Mouse (Mus musculus) right cerebral cortex, postnatal 4 days (tissue): Measurements from ENCODE around the gene Pot1a.

ENCODE experiments used
- DNase-seq: peaks from one replicate; pipeline ENCODE4 v3.0.0-alpha.2; 2022

Gene Pot1a

DNA sequence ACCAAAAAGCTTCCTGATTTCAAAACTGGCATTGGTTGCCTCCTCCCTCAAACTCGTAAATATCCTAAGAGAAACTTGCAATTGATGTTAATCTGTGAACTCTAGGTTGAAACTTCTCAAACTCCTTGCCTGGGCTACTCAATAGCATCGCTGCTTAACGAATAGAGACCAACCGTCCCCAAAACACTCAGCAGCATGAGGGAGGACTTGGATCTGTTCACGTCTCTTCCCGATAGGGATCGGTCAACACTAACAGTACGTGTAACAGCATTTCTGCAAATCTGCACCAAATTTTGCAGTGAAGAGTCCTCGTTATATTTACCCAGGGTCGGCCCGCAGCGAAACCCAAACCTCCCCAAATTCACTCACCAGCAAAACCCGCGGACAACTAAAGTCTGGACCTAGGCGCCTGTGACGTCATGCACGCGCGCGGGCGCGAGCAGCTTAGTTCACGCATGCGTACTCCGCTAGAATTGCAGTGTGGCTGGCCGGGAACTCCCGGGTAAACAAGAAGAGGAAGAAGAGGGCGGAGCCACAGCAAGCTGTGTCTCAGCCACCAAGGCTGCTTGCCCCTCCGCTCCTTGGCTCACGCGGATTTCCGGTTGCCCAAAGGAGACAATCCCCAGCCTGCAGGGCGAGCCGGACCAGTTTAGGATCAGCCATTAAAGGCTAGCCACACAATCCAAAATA is at the start of gene Pot1a:
Pot1a (minus strand) TSS at position 441 of the 690 bp plus-strand sequence.
- peak; percentile 96 for DNase-seq

DNA sequence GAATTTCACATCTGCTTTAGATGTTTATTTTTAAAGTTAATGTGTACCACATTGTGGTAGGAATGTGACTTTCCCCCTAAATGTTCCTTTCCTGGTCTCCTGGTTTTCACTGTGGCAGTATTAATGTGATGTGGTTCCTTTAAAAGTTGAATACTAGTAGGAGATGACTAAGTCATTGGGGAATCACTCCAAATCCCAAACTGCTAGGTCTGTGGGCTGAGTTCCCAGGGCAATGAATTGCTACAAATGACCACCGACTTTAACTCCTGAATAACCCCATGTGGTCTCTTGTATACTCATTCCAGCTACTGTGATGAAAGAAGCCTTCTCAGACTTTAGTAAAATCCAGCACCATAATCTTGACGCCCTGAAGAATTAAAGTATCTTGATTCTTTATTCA is 27.2 kb upstream of the Pot1a start:
- DNase-seq: no peak

DNA sequence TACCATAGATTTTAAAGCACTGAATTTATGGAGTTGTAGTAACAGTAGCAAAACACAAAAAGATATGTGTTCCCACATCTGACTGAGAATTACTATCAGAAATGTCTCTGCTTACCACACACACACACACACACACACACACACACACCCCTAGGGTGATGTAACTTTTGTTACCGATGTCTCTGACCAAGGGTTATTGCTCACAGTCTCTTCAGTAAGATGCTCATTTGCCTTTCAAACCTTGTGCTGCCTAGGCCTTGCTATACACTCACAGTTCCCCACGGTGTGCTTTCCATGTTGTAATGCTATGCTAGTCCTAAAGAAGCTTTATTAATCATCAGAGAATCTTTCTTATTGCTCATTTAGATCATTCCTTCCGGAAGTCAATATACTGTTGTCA is 3.0 kb downstream of the Pot1a start:
- DNase-seq: no peak

DNA sequence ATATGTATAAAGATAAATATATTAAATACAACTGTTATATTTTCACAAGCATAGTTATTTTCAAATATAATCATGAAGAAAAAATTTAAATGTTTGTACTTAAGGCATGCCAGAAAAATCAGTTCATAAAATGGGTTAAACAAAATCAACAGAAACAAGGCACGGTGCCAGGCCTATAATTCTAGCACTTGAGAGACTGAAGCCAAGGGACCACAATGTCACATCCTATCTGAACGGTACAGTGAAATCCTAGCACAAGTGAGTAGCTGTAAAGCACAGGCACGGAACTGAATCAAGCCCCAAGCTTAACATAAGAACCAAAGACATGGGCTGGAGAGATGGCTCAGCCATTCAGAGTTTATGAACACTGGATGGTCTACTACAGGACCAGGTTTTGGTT is 6.8 kb downstream of the Pot1a start:
- DNase-seq: no peak

DNA sequence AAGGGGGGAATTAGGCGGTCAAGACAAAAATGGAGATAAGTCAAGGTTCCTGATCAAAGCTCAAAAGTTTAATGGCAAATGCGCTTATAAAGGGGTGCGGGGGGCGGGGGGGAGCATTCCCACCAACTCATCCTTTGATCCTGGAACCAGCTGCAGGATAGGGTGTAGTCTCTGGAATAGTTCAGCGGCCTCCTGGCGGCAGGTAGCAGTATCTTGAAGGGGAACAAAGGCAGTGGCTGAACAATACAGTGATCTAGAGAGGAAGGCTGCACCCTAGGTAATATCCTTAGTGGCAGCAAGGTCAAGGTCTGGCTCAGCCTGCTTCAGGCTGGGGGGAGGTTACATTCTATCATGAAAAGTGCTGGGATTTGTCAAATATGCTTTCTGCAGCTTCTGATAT is 7.8 kb downstream of the Pot1a start:
- no peak for DNase-seq

DNA sequence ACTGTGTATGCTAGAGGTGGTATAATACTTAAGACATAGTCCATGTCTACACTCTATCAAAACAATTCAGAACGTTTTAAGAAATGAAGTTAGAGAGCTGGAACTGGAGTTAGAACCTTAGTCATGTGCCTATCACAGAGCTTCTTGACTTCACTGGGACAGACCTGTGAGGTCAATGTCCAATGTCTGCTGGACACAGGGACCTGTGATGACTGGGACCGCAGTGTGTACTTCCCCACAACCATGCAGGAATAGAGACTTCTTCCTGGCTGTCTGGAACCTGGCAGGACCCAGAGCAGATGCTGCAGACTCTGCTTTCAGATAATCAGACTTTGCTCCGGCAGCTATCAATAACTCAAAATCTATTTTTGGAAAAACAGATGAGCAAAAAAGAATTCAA is 40.8 kb downstream of the Pot1a start:
- DNase-seq: no peak

DNA sequence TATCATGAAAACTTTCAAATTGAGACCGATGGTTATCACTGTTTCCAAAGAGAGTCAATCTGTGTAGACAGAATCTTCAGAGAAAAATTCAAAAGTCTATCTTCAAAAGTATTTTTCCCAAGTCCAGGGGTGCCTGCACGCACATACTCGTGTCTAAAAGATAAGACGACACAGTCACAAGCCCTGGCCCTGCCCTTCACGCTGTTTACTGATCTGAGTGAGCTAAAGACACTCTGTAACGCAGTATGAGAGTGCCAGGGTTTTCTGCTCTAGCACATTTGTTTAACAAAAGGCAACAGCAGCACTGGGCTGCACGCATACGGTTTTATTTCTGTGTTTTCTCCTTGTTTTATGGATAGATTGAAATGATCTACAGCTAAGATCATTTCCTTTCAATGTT is 41.5 kb downstream of the Pot1a start:
- DNase-seq: no peak

DNA sequence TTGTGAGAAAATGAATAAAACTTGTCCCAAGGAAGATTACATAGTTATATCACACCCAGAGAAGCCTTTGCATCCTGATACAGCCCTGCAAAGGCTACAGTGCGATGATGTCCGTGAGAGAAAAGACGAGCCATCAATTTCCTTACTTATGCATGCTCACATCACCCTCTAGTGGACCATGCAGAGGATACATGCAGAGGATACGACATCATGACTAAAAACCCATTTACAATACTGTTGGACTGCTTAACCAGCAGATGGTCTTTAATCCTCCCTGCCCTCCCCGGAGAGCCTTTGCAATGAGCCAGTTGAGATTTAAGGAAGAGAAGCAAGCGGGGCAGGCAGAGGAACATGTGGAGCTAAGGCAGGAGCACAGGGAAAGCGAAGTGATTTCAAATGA is 42.0 kb downstream of the Pot1a start:
- DNase-seq: peak; percentile 20

DNA sequence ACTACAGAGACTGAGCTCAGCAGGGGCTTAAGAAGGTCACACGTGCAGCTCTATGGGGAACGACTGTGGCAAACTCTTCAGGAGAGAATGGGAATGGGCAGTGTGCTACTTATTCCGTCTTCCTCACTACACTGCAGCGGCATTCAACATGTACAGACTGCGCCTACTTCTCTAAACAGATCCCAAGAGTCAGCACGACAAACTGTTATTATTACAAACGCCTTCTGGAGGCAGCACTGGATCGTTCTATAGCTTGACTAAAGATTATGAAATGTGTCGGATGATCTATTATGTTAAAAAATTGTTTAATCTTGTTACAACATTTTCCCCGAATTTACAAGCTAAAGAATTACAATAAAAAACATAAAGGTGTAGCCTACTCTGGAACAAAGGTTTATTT is 42.8 kb downstream of the Pot1a start:
- no peak for DNase-seq

DNA sequence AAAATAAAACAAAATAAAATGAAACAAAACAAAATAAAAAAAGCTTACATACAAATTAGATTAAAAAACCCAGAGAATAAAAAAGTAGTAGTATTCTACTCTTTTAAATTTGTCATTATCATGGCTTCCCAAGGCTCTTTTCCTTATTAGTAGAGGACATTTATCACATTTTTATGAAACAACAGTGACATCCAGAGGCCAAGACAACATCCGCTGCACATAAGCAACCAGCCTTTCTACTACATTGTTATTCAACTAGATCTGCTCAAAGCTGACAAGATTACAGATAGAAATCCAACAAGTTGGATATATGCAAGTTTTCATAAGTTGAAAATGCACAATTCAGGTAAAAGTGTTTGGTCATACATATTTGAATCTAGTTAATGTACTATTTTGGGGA is 56.4 kb downstream of the Pot1a start:
- DNase-seq: no peak

DNA sequence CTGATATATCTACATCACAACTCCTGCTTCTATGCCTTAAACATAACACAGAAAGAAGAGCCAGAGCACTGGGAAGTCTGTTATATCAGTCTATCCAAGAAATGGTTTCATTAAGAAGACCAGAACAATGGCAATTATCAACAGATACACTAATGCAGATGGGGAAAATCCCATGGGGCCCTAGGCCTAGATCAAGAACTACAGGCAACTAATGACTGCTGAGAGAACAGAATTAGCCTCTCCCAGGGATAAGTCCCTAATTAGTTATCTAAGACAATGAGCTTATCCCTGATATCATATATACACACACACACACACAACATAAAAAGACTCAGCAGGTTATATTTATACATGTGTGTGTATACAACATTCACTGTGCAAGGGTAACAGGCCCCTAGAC is 72.5 kb downstream of the Pot1a start:
- no peak for DNase-seq

DNA sequence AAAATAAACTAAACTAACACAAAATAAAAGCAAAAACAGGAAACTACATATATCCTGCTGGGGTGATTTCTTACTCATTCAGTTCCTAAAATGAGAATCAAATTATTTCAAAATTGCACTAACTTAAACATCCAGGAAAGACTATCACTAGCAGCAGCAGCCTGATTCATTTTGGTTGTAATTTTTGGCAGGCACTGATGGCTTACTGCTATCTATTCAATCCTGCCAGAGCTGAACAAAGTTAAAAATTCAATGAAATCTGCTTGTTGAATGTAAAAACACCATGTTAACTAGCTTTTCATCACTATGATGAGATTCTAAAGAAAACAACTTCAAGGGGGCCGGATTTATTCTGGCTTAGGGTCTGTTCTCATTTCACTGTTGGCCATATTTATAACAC is 82.5 kb downstream of the Pot1a start:
- DNase-seq: no peak

DNA sequence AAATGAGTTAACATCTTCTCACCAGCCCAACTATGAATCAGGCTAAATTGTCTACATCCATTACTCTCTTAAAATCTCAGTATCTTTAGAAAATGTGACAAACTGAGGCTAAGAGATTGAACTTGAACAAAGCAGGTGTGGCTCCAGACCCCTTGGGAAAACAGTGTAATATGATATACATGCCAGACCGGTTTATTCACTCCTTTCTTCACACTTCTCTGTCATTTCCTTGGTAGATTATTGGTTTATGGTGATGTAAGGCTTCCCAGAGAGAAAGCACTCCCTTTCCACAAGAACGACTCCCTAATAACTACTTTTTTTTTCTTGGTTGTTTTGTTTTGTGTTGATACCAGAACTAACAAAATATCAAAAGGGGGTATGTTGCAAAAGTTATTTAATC is 98.4 kb downstream of the Pot1a start:
- no peak for DNase-seq

DNA sequence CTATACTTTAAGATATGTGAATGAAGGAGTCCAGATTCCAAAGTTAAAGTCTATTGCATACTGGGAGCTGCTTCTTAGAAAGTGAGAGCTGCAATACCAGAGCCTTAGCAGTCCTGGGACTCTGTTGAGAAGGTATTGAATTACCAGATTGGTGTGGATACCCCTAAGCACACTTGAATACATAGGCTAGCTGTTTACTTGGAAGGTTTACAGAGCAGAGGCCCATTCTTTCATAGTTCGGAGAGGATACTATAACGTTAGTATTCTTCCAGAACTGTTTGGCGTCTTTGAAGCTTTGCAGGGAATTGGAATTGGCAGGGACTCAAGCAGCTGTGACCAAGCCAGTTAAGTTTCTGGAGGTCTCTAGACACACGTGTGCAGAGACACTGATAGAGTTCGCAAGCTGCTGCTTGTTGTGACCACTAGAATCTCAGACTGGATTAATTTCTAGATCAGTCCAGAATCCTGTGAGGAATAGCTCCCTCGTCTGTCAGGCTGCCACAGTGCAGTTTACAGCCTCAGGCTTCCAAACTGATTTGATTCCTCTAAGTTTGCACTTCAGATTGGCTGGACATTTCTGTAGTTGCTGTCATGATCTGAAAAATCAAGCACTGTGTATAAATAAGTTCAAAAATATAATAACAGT is 99.7 kb downstream of the Pot1a start:
- DNase-seq: peak; percentile 61

DNA sequence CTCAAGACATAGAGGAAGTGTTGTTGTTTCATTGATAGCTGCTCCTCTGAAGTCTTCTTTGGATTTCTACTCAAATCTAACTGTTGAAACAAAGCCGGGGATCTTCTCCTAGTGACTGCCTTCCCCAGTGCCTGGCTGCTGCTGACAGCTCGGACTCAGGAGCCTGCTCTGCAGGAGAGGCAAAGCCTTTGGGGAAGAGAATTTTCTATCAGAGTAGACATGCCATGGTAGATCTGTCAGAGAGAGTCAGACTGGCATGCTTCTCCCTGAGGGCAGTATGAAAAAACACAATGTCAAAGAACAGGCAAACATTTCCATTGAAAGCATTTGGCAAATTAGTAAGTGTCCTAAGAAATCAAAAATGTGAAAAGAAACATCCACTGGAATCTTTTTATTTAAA is 109.1 kb downstream of the Pot1a start:
- no peak for DNase-seq
